Mouse (Mus musculus): ENCODE measurements around the gene Irgm1.
A peak's percentile ranks its signal among the peaks of the same experiment; 100 is the strongest.
"Not testable (repeated sequence)": the region's sequence is repeated elsewhere in the genome, so short reads cannot be mapped to it uniquely, and the experiment has no call there.

Gene Irgm1

GRCm38 (mm10) chr11:48871201-48871772 is at the start of gene Irgm1:
TSS of gene Irgm1 (minus strand) at chr11:48871683.
- DNase-seq (ENCODE audit: low spot score in 2 of 2): peak; percentile 78 to 83

GRCm38 (mm10) chr11:48918380-48918779 is 46.9 kb upstream of the Irgm1 start:
- DNase-seq (ENCODE audit: low spot score in 2 of 2): no peak

- DNase-seq (ENCODE audit: low spot score in 2 of 2): no peak
These were observed 42.1 kb upstream of the Irgm1 start for GRCm38 (mm10) chr11:48913611-48914010.

GRCm38 (mm10) chr11:48908459-48908858 is 37.0 kb upstream of the Irgm1 start:
- no peak for DNase-seq (ENCODE audit: low spot score in 2 of 2)

GRCm38 (mm10) chr11:48902021-48902420 is 30.5 kb upstream of the Irgm1 start, which contains the start of gene Gm5431:
TSS of gene Gm5431 (minus strand) at chr11:48902214.
- DNase-seq (ENCODE audit: low spot score in 2 of 2): peak in 1 of 2 experiments; percentile 38

GRCm38 (mm10) chr11:48901567-48901930 is 30.1 kb upstream of the Irgm1 start:
- not testable (repeated sequence) for DNase-seq (ENCODE audit: low spot score in 2 of 2)

- DNase-seq (ENCODE audit: low spot score in 2 of 2): peak in 1 of 2 experiments; percentile 35
These were observed 29.4 kb upstream of the Irgm1 start for GRCm38 (mm10) chr11:48900654-48901566.

GRCm38 (mm10) chr11:48898812-48899431 is 27.4 kb upstream of the Irgm1 start:
- DNase-seq (ENCODE audit: low spot score in 2 of 2): no peak

- DNase-seq (ENCODE audit: low spot score in 2 of 2): no peak
These were observed 5.2 kb upstream of the Irgm1 start for GRCm38 (mm10) chr11:48876680-48877079.

- DNase-seq (ENCODE audit: low spot score in 2 of 2): not testable (repeated sequence)
These were observed 3.9 kb upstream of the Irgm1 start for GRCm38 (mm10) chr11:48875343-48875837.

- DNase-seq (ENCODE audit: low spot score in 2 of 2): peak in 1 of 2 experiments; percentile 60
These were observed 3.0 kb upstream of the Irgm1 start for GRCm38 (mm10) chr11:48874465-48874864.

- no peak for DNase-seq (ENCODE audit: low spot score in 2 of 2)
These were observed 2.3 kb upstream of the Irgm1 start for GRCm38 (mm10) chr11:48873591-48874290.

GRCm38 (mm10) chr11:48872695-48873300 is 1.3 kb upstream of the Irgm1 start:
- DNase-seq (ENCODE audit: low spot score in 2 of 2): no peak

- peak; percentile 63 to 75 for DNase-seq (ENCODE audit: low spot score in 2 of 2)
These were observed 496 bp upstream of the Irgm1 start for GRCm38 (mm10) chr11:48871817-48872541.

GRCm38 (mm10) chr11:48870781-48871180 is 702 bp downstream of the Irgm1 start:
- no peak for DNase-seq (ENCODE audit: low spot score in 2 of 2)

GRCm38 (mm10) chr11:48869380-48870110 is 1.9 kb downstream of the Irgm1 start:
- no peak for DNase-seq (ENCODE audit: low spot score in 2 of 2)

GRCm38 (mm10) chr11:48866481-48866880 is 5.0 kb downstream of the Irgm1 start:
- DNase-seq (ENCODE audit: low spot score in 2 of 2): no peak

GRCm38 (mm10) chr11:48863808-48864207 is 7.7 kb downstream of the Irgm1 start:
- DNase-seq (ENCODE audit: low spot score in 2 of 2): no peak

GRCm38 (mm10) chr11:48862784-48863319 is 8.6 kb downstream of the Irgm1 start:
- no peak for DNase-seq (ENCODE audit: low spot score in 2 of 2)

GRCm38 (mm10) chr11:48859014-48859413 is 12.5 kb downstream of the Irgm1 start:
- DNase-seq (ENCODE audit: low spot score in 2 of 2): peak in 1 of 2 experiments; percentile 65
